Mouse (Mus musculus) CH12.LX (cell line): ENCODE results near the gene Cd46. TPM values are rescaled to one million over a fixed set of nuclear protein-coding genes. Genes with fewer than 3 reads are reported as not detected.

Experiments used
- DNase-seq: peaks from one replicate; pipeline ENCODE4 v3.0.0-alpha.2; 2013; ENCODE audit errors: extremely low read depth
- H3K27ac ChIP-seq: 2 replicates; pipeline ENCODE4 v1.5.1; 2012; ENCODE audit warnings: low read depth, mild to moderate bottlenecking, control low read depth, moderate library complexity; ENCODE audit not compliant: insufficient read depth
- H3K27me3 ChIP-seq: replicated peaks from 2 replicates; pipeline ENCODE3; 2012; ENCODE audit warnings: inconsistent platforms
- H3K36me3 ChIP-seq, 2 experiments: replicated peaks in 1 of 2; 2 replicates each; pipeline versions ENCODE3 to v1.6.1; 2012; ENCODE audit warnings: inconsistent platforms in 1 of 2, low read length in 1 of 2, mild to moderate bottlenecking in 1 of 2, mixed read lengths in 1 of 2, moderate library complexity in 1 of 2; ENCODE audit not compliant: control insufficient read depth in 1 of 2, insufficient read depth in 1 of 2
- H3K4me1 ChIP-seq, 2 experiments: 2 replicates each; pipeline ENCODE4 v1.6.1; 2012; ENCODE audit warnings: inconsistent platforms in 1 of 2, moderate library complexity in 1 of 2; ENCODE audit not compliant: insufficient read depth in 2 of 2, control insufficient read depth in 1 of 2
- H3K4me2 ChIP-seq: 2 replicates; pipeline ENCODE4 v1.6.1; 2012; ENCODE audit warnings: low read depth, mild to moderate bottlenecking, control low read depth; ENCODE audit not compliant: poor library complexity, insufficient read depth, severe bottlenecking
- H3K4me3 ChIP-seq, 3 experiments: fragments of 150-350 bp in 1 of 3; sonication (generic) in 1 of 3; replicated peaks in 1 of 3; 2 replicates each; pipeline versions ENCODE3 to v1.5.1; 2011 to 2012; ENCODE audit warnings: low read depth in 2 of 3, low read length in 2 of 3, mild to moderate bottlenecking in 2 of 3, moderate library complexity in 2 of 3, control low read depth in 1 of 3, improper control_type of control experiment in 1 of 3, inconsistent platforms in 1 of 3, mixed read lengths in 1 of 3; ENCODE audit not compliant: poor library complexity in 1 of 3
- H3K79me2 ChIP-seq: replicated peaks from 2 replicates; pipeline ENCODE4 v1.6.1; 2012; ENCODE audit warnings: mild to moderate bottlenecking, moderate library complexity; ENCODE audit not compliant: control insufficient read depth, poor library complexity, insufficient read depth, severe bottlenecking; ENCODE audit errors: extremely low read depth
- H3K9ac ChIP-seq: 2 replicates; pipeline ENCODE4 v1.6.1; 2012; ENCODE audit warnings: low read depth, mild to moderate bottlenecking, control low read depth, moderate library complexity; ENCODE audit not compliant: insufficient read depth
- H3K9me3 ChIP-seq: replicated peaks from 2 replicates; pipeline ENCODE3; 2012; ENCODE audit warnings: low read length, inconsistent platforms, mixed read lengths
- CHD1 ChIP-seq: IDR thresholded peaks from 2 replicates; pipeline ENCODE4 v1.6.1; 2012; ENCODE audit warnings: low read depth, low read length, improper control_type of control experiment, inconsistent platforms
- CHD2 ChIP-seq: IDR thresholded peaks from 2 replicates; pipeline ENCODE4 v1.6.1; 2011; ENCODE audit warnings: low read length, improper control_type of control experiment
- CTCF ChIP-seq, 2 experiments: IDR thresholded peaks in 1 of 2; conservative IDR thresholded peaks in 1 of 2; 2 replicates each; pipeline ENCODE4 v1.5.1; 2011 to 2012; ENCODE audit warnings: low read depth in 2 of 2, low read length in 2 of 2, improper control_type of control experiment in 1 of 2, inconsistent platforms in 1 of 2, mild to moderate bottlenecking in 1 of 2, moderate library complexity in 1 of 2
- E2F4 ChIP-seq: IDR thresholded peaks from 2 replicates; pipeline ENCODE4 v1.6.1; 2011; ENCODE audit warnings: low read depth, low read length, improper control_type of control experiment; ENCODE audit not compliant: insufficient replicate concordance
- ETS1 ChIP-seq: conservative IDR thresholded peaks from 2 replicates; pipeline ENCODE4 v1.6.1; 2012; ENCODE audit warnings: low read depth, mild to moderate bottlenecking, inconsistent platforms, low read length, improper control_type of control experiment, moderate library complexity
- GABPA ChIP-seq: IDR thresholded peaks from 2 replicates; pipeline ENCODE4 v1.6.1; 2012; ENCODE audit warnings: low read depth, low read length, improper control_type of control experiment, inconsistent platforms; ENCODE audit not compliant: insufficient replicate concordance
- IRF4 ChIP-seq: IDR thresholded peaks from 2 replicates; pipeline ENCODE4 v1.6.1; 2014; ENCODE audit warnings: low read depth, mild to moderate bottlenecking, inconsistent platforms, low read length, improper control_type of control experiment
- JUND ChIP-seq: conservative IDR thresholded peaks from 2 replicates; pipeline ENCODE4 v1.6.1; 2011; ENCODE audit warnings: low read depth, low read length, improper control_type of control experiment
- MAFK ChIP-seq: IDR thresholded peaks from 2 replicates; pipeline ENCODE4 v1.6.1; 2011; ENCODE audit warnings: low read length, improper control_type of control experiment; ENCODE audit not compliant: insufficient replicate concordance
- MAX ChIP-seq: IDR thresholded peaks from 2 replicates; pipeline ENCODE4 v1.6.1; 2011; ENCODE audit warnings: low read length, improper control_type of control experiment
- MAZ ChIP-seq: IDR thresholded peaks from 2 replicates; pipeline ENCODE4 v1.6.1; 2012; ENCODE audit warnings: low read depth, mild to moderate bottlenecking, inconsistent platforms, low read length, improper control_type of control experiment, moderate library complexity
- MEF2A ChIP-seq: IDR thresholded peaks from 2 replicates; pipeline ENCODE4 v1.6.1; 2014; ENCODE audit warnings: low read depth, mild to moderate bottlenecking, inconsistent platforms, low read length, improper control_type of control experiment, borderline replicate concordance
- MXI1 ChIP-seq: IDR thresholded peaks from 2 replicates; pipeline ENCODE4 v1.6.1; 2011; ENCODE audit warnings: mild to moderate bottlenecking, low read depth, low read length, improper control_type of control experiment
- MYC ChIP-seq: IDR thresholded peaks from 2 replicates; pipeline ENCODE4 v1.6.1; 2011; ENCODE audit warnings: low read depth, mild to moderate bottlenecking, improper control_type of control experiment, low read length
- NELFE ChIP-seq: IDR thresholded peaks from 2 replicates; pipeline ENCODE4 v1.6.1; 2011; ENCODE audit warnings: low read depth, low read length, improper control_type of control experiment
- NRF1 ChIP-seq: IDR thresholded peaks from 2 replicates; pipeline ENCODE4 v1.6.1; 2014; ENCODE audit warnings: low read depth, mild to moderate bottlenecking, inconsistent platforms, low read length, improper control_type of control experiment, moderate library complexity
- RAD21 ChIP-seq: IDR thresholded peaks from 2 replicates; pipeline ENCODE4 v1.6.1; 2011; ENCODE audit warnings: low read depth, mild to moderate bottlenecking, low read length, improper control_type of control experiment, moderate library complexity
- RCOR1 ChIP-seq: conservative IDR thresholded peaks from 2 replicates; pipeline ENCODE4 v1.6.1; 2012; ENCODE audit warnings: low read depth, mild to moderate bottlenecking, inconsistent platforms, low read length, improper control_type of control experiment
- SIN3A ChIP-seq: IDR thresholded peaks from 2 replicates; pipeline ENCODE4 v1.6.1; 2012; ENCODE audit warnings: low read length, improper control_type of control experiment, inconsistent platforms
- SMC3 ChIP-seq: IDR thresholded peaks from 2 replicates; pipeline ENCODE4 v1.6.1; 2011; ENCODE audit warnings: low read depth, low read length, improper control_type of control experiment
- TBP ChIP-seq: conservative IDR thresholded peaks from 2 replicates; pipeline ENCODE4 v1.6.1; 2011; ENCODE audit warnings: low read depth, low read length, improper control_type of control experiment
- TCF12 ChIP-seq: IDR thresholded peaks from 2 replicates; pipeline ENCODE4 v1.6.1; 2014; ENCODE audit warnings: low read depth, mild to moderate bottlenecking, inconsistent platforms, low read length, improper control_type of control experiment
- UBTF ChIP-seq: IDR thresholded peaks from 2 replicates; pipeline ENCODE4 v1.6.1; 2012; ENCODE audit warnings: low read depth, mild to moderate bottlenecking, inconsistent platforms, low read length, improper control_type of control experiment, moderate library complexity
- USF2 ChIP-seq: conservative IDR thresholded peaks from 2 replicates; pipeline ENCODE4 v1.6.1; 2011; ENCODE audit warnings: low read depth, low read length, improper control_type of control experiment
- ZC3H11A ChIP-seq: IDR thresholded peaks from 2 replicates; pipeline ENCODE4 v1.6.1; 2012; ENCODE audit warnings: low read depth, mild to moderate bottlenecking, inconsistent platforms, low read length, improper control_type of control experiment
- ZNF384 ChIP-seq: IDR thresholded peaks from 2 replicates; pipeline ENCODE4 v1.6.1; 2012; ENCODE audit warnings: low read depth, low read length, improper control_type of control experiment, inconsistent platforms
- dilution Hi-C: fragments of 300-500 bp; cut with MboI; formaldehyde crosslinking; loops from 2 replicates; pipeline ENCODE4 v1.14.3; 2020; ENCODE audit warnings: low sequenced_read_pairs; ENCODE audit not compliant: extremely low pct_unique_long_range_greater_than_20kb, extremely low pct_ligation_motif_present
- in situ Hi-C: fragments of 300-500 bp; cut with MboI; formaldehyde crosslinking; loops from 3 replicates; pipeline ENCODE4 v1.14.3; 2019; ENCODE audit warnings: low sequenced_read_pairs, low pct_ligation_motif_present, low pct_unique_long_range_greater_than_20kb, mixed read lengths
- polyA plus RNA-seq: library from polyadenylated mRNA; unstranded; fragments of >175 nt; gene quantifications from 2 replicates; pipeline ENCODE4 v1.2.1, GENCODE M21; 2012; ENCODE audit warnings: low read depth; ENCODE audit not compliant: insufficient read length
- total RNA-seq, 2 experiments: library from RNA; depleted of rRNA; stranded (reverse); fragments of 300-350 nt in 1 of 2; fragments of >200 nt in 1 of 2; gene quantifications; 2 replicates each; pipeline ENCODE4 v1.2.3; 2012 to 2014

The Cd46 gene
- total and polyA plus RNA-seq, 3 experiments: 0.38 to 1.5 (median 1.4) TPM

- H3K27me3 ChIP-seq: no peaks in the 10 kb centered on the region
Observed at GRCm38 (mm10) chr1:195040437-195040836, 51.6 kb downstream of the Cd46 start.

GRCm38 (mm10) chr1:195038386-195038785 is 53.7 kb downstream of the Cd46 start:
- Histone ChIP-seq H3K9me3 (no peaks in the 10 kb centered on the region), H3K27ac (no peak overlapping the region), H3K36me3 (peaks cover 6 to 17% of the 10 kb centered on the region in 2 experiments), H3K4me3 (no peak overlapping the region), H3K9ac (no peak overlapping the region), H3K4me2 (no peak overlapping the region), H3K79me2 (no peaks in the 10 kb centered on the region), H3K27me3 (no peaks in the 10 kb centered on the region), H3K4me1 (peaks cover 3 to 41% of the 10 kb centered on the region in 2 experiments)
- dilution Hi-C loops: no loop called here
- TF ChIP-seq USF2: no peak
- TF ChIP-seq GABPA: no peak
- TF ChIP-seq RCOR1: no peak
- TF ChIP-seq ETS1: no peak
- no peak for TF ChIP-seq SIN3A
- in situ Hi-C loops: no loop called here
- no peak for DNase-seq

More at GRCm38 (mm10) chr1:195040437-195040836, 51.6 kb downstream of the Cd46 start:
- Histone ChIP-seq H3K4me3 (no peak overlapping the region), H3K27ac (no peak overlapping the region), H3K36me3 (peaks cover 0 to 12% of the 10 kb centered on the region in 2 experiments), H3K9me3 (no peaks in the 10 kb centered on the region), H3K4me2 (no peak overlapping the region), H3K79me2 (no peaks in the 10 kb centered on the region), H3K4me1 (peaks cover 3 to 36% of the 10 kb centered on the region in 2 experiments), H3K9ac (no peak overlapping the region)
- in situ Hi-C loops: no loop called here
- dilution Hi-C loops: no loop called here
- TF ChIP-seq SMC3: peak; percentile 66
- no peak for TF ChIP-seq MAX
- TF ChIP-seq UBTF: no peak
- no peak for TF ChIP-seq IRF4
- TF ChIP-seq TBP: no peak
- no peak for TF ChIP-seq NRF1
- no peak for TF ChIP-seq ZC3H11A
- no peak for TF ChIP-seq NELFE
- TF ChIP-seq JUND: no peak
- TF ChIP-seq MYC: no peak
- no peak for TF ChIP-seq E2F4
- TF ChIP-seq MXI1: no peak
- no peak for TF ChIP-seq MAZ
- TF ChIP-seq ETS1: no peak
- no peak for TF ChIP-seq GABPA
- TF ChIP-seq MAFK: no peak
- TF ChIP-seq ZNF384: no peak
- TF ChIP-seq TCF12: no peak
- peak; percentile 72 for TF ChIP-seq RAD21
- TF ChIP-seq CHD1: no peak
- TF ChIP-seq CTCF (conservative IDR thresholded peaks at IDR 0.05 in 1 of 2, IDR thresholded peaks at IDR 0.05 in 1 of 2; ENCODE audit: low read depth in 2 of 2, low read length in 2 of 2): peak in 1 of 2 experiments; percentile 76; a peak in 3 of 4 replicates
- no peak for TF ChIP-seq CHD2
- no peak for TF ChIP-seq MEF2A
- peak; percentile 68 for DNase-seq
